20 mouse cellular contexts compared by ENCODE assay signal in the genomic region with DNA sequence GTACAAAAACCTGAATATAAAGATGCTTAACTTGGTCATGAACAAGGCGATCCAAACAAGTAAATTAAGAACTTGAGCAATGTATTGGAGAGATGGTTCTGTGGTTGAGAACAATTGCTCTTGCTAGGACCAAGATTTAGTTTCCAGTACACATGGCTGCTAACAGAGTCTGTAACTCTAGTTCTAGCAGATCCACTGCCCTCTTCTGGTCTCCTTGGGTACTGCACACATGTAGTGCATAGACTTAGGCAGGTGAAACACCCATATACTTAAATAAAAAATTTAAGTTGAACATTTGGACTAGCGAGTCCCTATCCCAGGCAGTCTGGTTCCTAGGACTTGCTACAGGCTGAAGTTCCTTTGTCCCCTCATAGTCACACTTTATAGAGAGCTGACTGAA. TPM values are rescaled to one million over a fixed set of nuclear protein-coding genes. Genes with fewer than 3 reads are reported as not detected.
DNase-seq lines count a peak whose midpoint lies in the region; ATAC-seq and TF ChIP-seq lines count a peak whose summit lies in the region.
"Had no signal": no experiment of that assay in that cellular context is flagged by ENCODE, and none has a peak within 500 bp of the region (broad histone marks: within the 10 kb centered on the region; RNA-seq: fewer than 3 reads in every experiment).

No protein-coding gene starts in this region.

- no peak overlapping the region for H3K9ac ChIP-seq in hindbrain, embryonic 11.5 days (ENCODE audit: low read depth, low read length)
- no peak overlapping the region for H3K9ac ChIP-seq in hindbrain, embryonic 12.5 days
- no peak overlapping the region for H3K9ac ChIP-seq in midbrain, postnatal 0 days (replicated peaks; ENCODE audit: low read length, poor library complexity, severe bottlenecking)
- H3K9ac ChIP-seq in midbrain, embryonic 11.5 days (ENCODE audit: low read length): no peak overlapping the region
- no peak overlapping the region for H3K9ac ChIP-seq in MEL (ENCODE audit: control insufficient read depth, low read depth, low read length, poor library complexity, severe bottlenecking)
- H3K9ac ChIP-seq: embryonic facial prominence, embryonic 13.5 days; neural tube, embryonic 13.5 days had no signal

- no peak overlapping the region for H3K27ac ChIP-seq in hindbrain, embryonic 11.5 days (ENCODE audit: low read depth, low read length)
- H3K27ac ChIP-seq in hindbrain, embryonic 12.5 days: no peak overlapping the region
- no peak overlapping the region for H3K27ac ChIP-seq in midbrain, postnatal 0 days (ENCODE audit: low read depth, low read length)
- no peak overlapping the region for H3K27ac ChIP-seq in midbrain, embryonic 11.5 days (ENCODE audit: low read depth, low read length)
- H3K27ac ChIP-seq in MEL (ENCODE audit: control insufficient read depth, low read depth, low read length): no peak overlapping the region
- H3K27ac ChIP-seq: embryonic facial prominence, embryonic 13.5 days; neural tube, embryonic 13.5 days had no signal

- H3K4me1 ChIP-seq in hindbrain, embryonic 11.5 days (replicated peaks; ENCODE audit: control insufficient read depth, insufficient read depth, low read length): no peaks in the 10 kb centered on the region
- no peaks in the 10 kb centered on the region for H3K4me1 ChIP-seq in hindbrain, embryonic 12.5 days
- H3K4me1 ChIP-seq in midbrain, postnatal 0 days (ENCODE audit: insufficient read depth, low read length): no peaks in the 10 kb centered on the region
- no peaks in the 10 kb centered on the region for H3K4me1 ChIP-seq in midbrain, embryonic 11.5 days (ENCODE audit: control insufficient read depth, insufficient read depth, low read length)
- peaks cover 0 to 3% of the 10 kb centered on the region in 2 experiments; a peak in 2 of 4 replicates for H3K4me1 ChIP-seq in MEL (ENCODE audit: control insufficient read depth in 1 of 2, insufficient read depth in 2 of 2, low read length in 2 of 2)
- H3K4me1 ChIP-seq: embryonic facial prominence, embryonic 13.5 days; neural tube, embryonic 13.5 days had no signal

- H3K36me3 ChIP-seq in hindbrain, embryonic 11.5 days (ENCODE audit: control insufficient read depth, insufficient read depth, low read length): no peaks in the 10 kb centered on the region
- H3K36me3 ChIP-seq in hindbrain, embryonic 12.5 days: no peaks in the 10 kb centered on the region
- H3K36me3 ChIP-seq in midbrain, postnatal 0 days (ENCODE audit: insufficient read depth, low read length): no peaks in the 10 kb centered on the region
- no peaks in the 10 kb centered on the region for H3K36me3 ChIP-seq in midbrain, embryonic 11.5 days (ENCODE audit: control insufficient read depth, insufficient read depth, low read length)
- no peaks in the 10 kb centered on the region; a peak in 1 of 4 replicates for H3K36me3 ChIP-seq in MEL (ENCODE audit: control insufficient read depth in 1 of 2, insufficient read depth in 2 of 2, low read length in 2 of 2)
- H3K36me3 ChIP-seq: embryonic facial prominence, embryonic 13.5 days; neural tube, embryonic 13.5 days had no signal

- no peaks in the 10 kb centered on the region for H3K9me3 ChIP-seq in hindbrain, embryonic 11.5 days (ENCODE audit: control insufficient read depth, low read length)
- no peaks in the 10 kb centered on the region for H3K9me3 ChIP-seq in hindbrain, embryonic 12.5 days (replicated peaks)
- H3K9me3 ChIP-seq in midbrain, postnatal 0 days (ENCODE audit: low read length): no peaks in the 10 kb centered on the region
- no peaks in the 10 kb centered on the region; the same call in 1 of the 2 replicates for H3K9me3 ChIP-seq in midbrain, embryonic 11.5 days (ENCODE audit: control insufficient read depth, low read length)
- H3K9me3 ChIP-seq in MEL (replicated peaks; ENCODE audit: insufficient read depth, low read length): no peaks in the 10 kb centered on the region
- H3K9me3 ChIP-seq: embryonic facial prominence, embryonic 13.5 days; neural tube, embryonic 13.5 days had no signal

- no peak overlapping the region for H3K4me2 ChIP-seq in hindbrain, embryonic 11.5 days (replicated peaks; ENCODE audit: low read depth, low read length)
- H3K4me2 ChIP-seq in hindbrain, embryonic 12.5 days (replicated peaks): no peak overlapping the region
- H3K4me2 ChIP-seq in midbrain, postnatal 0 days (ENCODE audit: low read depth, low read length, poor library complexity, severe bottlenecking): no peak overlapping the region
- no peak overlapping the region for H3K4me2 ChIP-seq in midbrain, embryonic 11.5 days
- H3K4me2 ChIP-seq: embryonic facial prominence, embryonic 13.5 days; neural tube, embryonic 13.5 days had no signal

- 92% methylated on average over 2 of the region's 2 CpGs for WGBS in hindbrain, embryonic 11.5 days
- 100% methylated on average over 2 of the region's 2 CpGs for WGBS in hindbrain, embryonic 12.5 days
- WGBS in midbrain, postnatal 0 days: 99% methylated on average over 2 of the region's 2 CpGs
- WGBS in midbrain, embryonic 11.5 days: 92% methylated on average over 2 of the region's 2 CpGs

- TF ChIP-seq CTCF in midbrain, postnatal 0 days (IDR thresholded peaks at IDR 0.05): peak; percentile 43
- TF ChIP-seq CTCF in MEL (IDR thresholded peaks at IDR 0.05 in 2 of 3, conservative IDR thresholded peaks at IDR 0.05 in 1 of 3; ENCODE audit: control insufficient read depth in 1 of 3, insufficient read depth in 1 of 3, low read depth in 2 of 3, low read length in 3 of 3, poor library complexity in 1 of 3, severe bottlenecking in 1 of 3): peak; percentile 11 to 51 (median 33); a peak in 3 of 6 replicates

- H3K27me3 ChIP-seq in hindbrain, embryonic 11.5 days (ENCODE audit: control insufficient read depth, insufficient read depth, low read length): no peaks in the 10 kb centered on the region
- H3K27me3 ChIP-seq in hindbrain, embryonic 12.5 days: no peaks in the 10 kb centered on the region
- no peaks in the 10 kb centered on the region for H3K27me3 ChIP-seq in midbrain, postnatal 0 days (ENCODE audit: insufficient read depth, low read length)
- H3K27me3 ChIP-seq in midbrain, embryonic 11.5 days (ENCODE audit: control insufficient read depth, insufficient read depth, low read length): no peaks in the 10 kb centered on the region
- H3K27me3 ChIP-seq in MEL (ENCODE audit: control insufficient read depth in 1 of 2, insufficient read depth in 2 of 2, low read length in 2 of 2): no peaks in the 10 kb centered on the region
- H3K27me3 ChIP-seq: embryonic facial prominence, embryonic 13.5 days; neural tube, embryonic 13.5 days had no signal

- no peak for ATAC-seq in hindbrain, embryonic 11.5 days (ENCODE audit: low FRiP score)
- ATAC-seq in hindbrain, embryonic 12.5 days (ENCODE audit: low FRiP score): no peak
- no peak for ATAC-seq in midbrain, postnatal 0 days (ENCODE audit: low FRiP score)
- ATAC-seq in midbrain, embryonic 11.5 days (ENCODE audit: low FRiP score): no peak
- ATAC-seq in monocyte, adult 5-6 weeks (replicated peaks; ENCODE audit: insufficient number of reproducible peaks, low FRiP score, low TSS enrichment, poor library complexity, severe bottlenecking): no peak
- ATAC-seq: forebrain, embryonic 16.5 days had no signal

- TF ChIP-seq POLR2A in MEL (IDR thresholded peaks at IDR 0.05; ENCODE audit: control insufficient read depth in 1 of 2, insufficient read depth in 1 of 2, low read depth in 1 of 2, low read length in 2 of 2, poor library complexity in 1 of 2): no peak

- peak; percentile 22 for DNase-seq in hindbrain, embryonic 11.5 days (ENCODE audit: low spot score)
- no peak for DNase-seq in midbrain, postnatal 0 days (ENCODE audit: low spot score)
- no peak for DNase-seq in midbrain, embryonic 11.5 days (ENCODE audit: low spot score, missing footprints)
- DNase-seq in MEL (ENCODE audit: low read depth, low spot score): peak; percentile 50
- peak; percentile 26 for DNase-seq in retina, postnatal 1 day
- DNase-seq: cerebellum, adult 11-12 months; heart, postnatal 10 days; kidney, adult 8-10 months; right cerebral cortex, postnatal 14 days had no signal

- H3K4me3 ChIP-seq in hindbrain, embryonic 11.5 days (ENCODE audit: low read depth, low read length): no peak overlapping the region
- no peak overlapping the region for H3K4me3 ChIP-seq in hindbrain, embryonic 12.5 days
- H3K4me3 ChIP-seq in midbrain, postnatal 0 days (ENCODE audit: low read depth, low read length): no peak overlapping the region
- no peak overlapping the region for H3K4me3 ChIP-seq in midbrain, embryonic 11.5 days (ENCODE audit: low read depth, low read length)
- H3K4me3 ChIP-seq in MEL (ENCODE audit: control insufficient read depth in 1 of 2, insufficient read depth in 1 of 2, low read depth in 2 of 2, low read length in 2 of 2): no peak overlapping the region
- H3K4me3 ChIP-seq: embryonic facial prominence, embryonic 13.5 days; megakaryocyte, embryonic 14.5 days; neural tube, embryonic 13.5 days had no signal

- TF ChIP-seq EP300 in MEL (IDR thresholded peaks at IDR 0.05; ENCODE audit: low read depth in 1 of 2, low read length in 2 of 2): no peak

- TF ChIP-seq RAD21 in MEL (IDR thresholded peaks at IDR 0.05; ENCODE audit: low read depth, low read length): no peak; the same call in none of the 2 replicates

- no peaks in the 10 kb centered on the region for H3K79me2 ChIP-seq in MEL (ENCODE audit: control insufficient read depth, insufficient read depth, low read length, poor library complexity)

RNA-seq across cellular contexts. Expression of gene BC051019, which starts 1.0 kb away (rescaled TPM):
- 0.37 and 0.47 TPM in 2 replicates for polyA plus RNA-seq in hindbrain, embryonic 11.5 days (2014; fragmentation: Nextera tagmentation; extraction: Ambion mirVana)
- 0.74 and 0.78 TPM in 2 replicates for polyA plus RNA-seq in hindbrain, embryonic 12.5 days (2016; fragmentation: Nextera tagmentation; extraction: Ambion mirVana)
- total RNA-seq in midbrain, postnatal 0 days (2014; rRNA removed): 1.5 TPM in 1 of 2 replicates, not detected in the other
- 0.45 and 0.58 TPM in 2 replicates for polyA plus RNA-seq in midbrain, postnatal 0 days (2015; fragmentation: Nextera tagmentation; extraction: Ambion mirVana)
- polyA plus RNA-seq in midbrain, embryonic 11.5 days (2014; fragmentation: Nextera tagmentation; extraction: Ambion mirVana): not detected in 2 replicates
- 0.10 TPM in 1 of 2 replicates, not detected in the other for total RNA-seq in MEL (2012; rRNA removed)
- under 1 TPM in 1 of 2 experiments, not detected in 1; 0.39 TPM for polyA plus RNA-seq in MEL (2012; ENCODE audit: insufficient read depth in 1 of 2, insufficient read length in 2 of 2, low read depth in 1 of 2, low replicate concordance in 2 of 2, missing spikeins in 1 of 2)
- total RNA-seq in monocyte, adult 5-6 weeks (2017): not detected in 3 replicates
- total RNA-seq: adrenal gland, adult 18-20 months; gastrocnemius, postnatal 4 days; heart, postnatal 10 days had no signal

RNA-seq across cellular contexts. Expression of gene Ascl3, which starts 8.9 kb away (rescaled TPM):
- not detected in 2 replicates for polyA plus RNA-seq in hindbrain, embryonic 11.5 days (2014; fragmentation: Nextera tagmentation; extraction: Ambion mirVana)
- polyA plus RNA-seq in hindbrain, embryonic 12.5 days (2016; fragmentation: Nextera tagmentation; extraction: Ambion mirVana): 0.47 TPM in 1 of 2 replicates, not detected in the other
- total RNA-seq in midbrain, postnatal 0 days (2014; rRNA removed): not detected in 2 replicates
- 0.23 TPM in 1 of 2 replicates, not detected in the other for polyA plus RNA-seq in midbrain, postnatal 0 days (2015; fragmentation: Nextera tagmentation; extraction: Ambion mirVana)
- 0.20 TPM in 1 of 2 replicates, not detected in the other for polyA plus RNA-seq in midbrain, embryonic 11.5 days (2014; fragmentation: Nextera tagmentation; extraction: Ambion mirVana)
- total RNA-seq in MEL (2012; rRNA removed): not detected in 2 replicates
- polyA plus RNA-seq in MEL (2012; ENCODE audit: insufficient read depth in 1 of 2, insufficient read length in 2 of 2, low read depth in 1 of 2, low replicate concordance in 2 of 2, missing spikeins in 1 of 2): not detected
- total RNA-seq in monocyte, adult 5-6 weeks (2017): 0.95 TPM in 1 of 3 replicates, not detected in the others
- total RNA-seq: ES-E14; gastrocnemius, postnatal 4 days; heart, postnatal 10 days; layer of hippocampus, postnatal 10 days had no signal
- polyA plus RNA-seq: embryonic facial prominence, embryonic 13.5 days; forebrain, embryonic 16.5 days; limb, embryonic 14.5 days had no signal

RNA-seq across cellular contexts. Expression of gene Akip1, which starts 19.1 kb away (rescaled TPM):
- 19.0 and 22.2 TPM in 2 replicates for polyA plus RNA-seq in hindbrain, embryonic 11.5 days (2014; fragmentation: Nextera tagmentation; extraction: Ambion mirVana)
- 15.4 and 18.2 TPM in 2 replicates for polyA plus RNA-seq in hindbrain, embryonic 12.5 days (2016; fragmentation: Nextera tagmentation; extraction: Ambion mirVana)
- 7.3 and 8.2 TPM in 2 replicates for total RNA-seq in midbrain, postnatal 0 days (2014; rRNA removed)
- 12.1 and 13.7 TPM in 2 replicates for polyA plus RNA-seq in midbrain, postnatal 0 days (2015; fragmentation: Nextera tagmentation; extraction: Ambion mirVana)
- 19.4 and 20.7 TPM in 2 replicates for polyA plus RNA-seq in midbrain, embryonic 11.5 days (2014; fragmentation: Nextera tagmentation; extraction: Ambion mirVana)
- total RNA-seq in MEL (2012; rRNA removed): 26.4 and 29.0 TPM in 2 replicates
- polyA plus RNA-seq in MEL (2012; ENCODE audit: insufficient read depth in 1 of 2, insufficient read length in 2 of 2, low read depth in 1 of 2, low replicate concordance in 2 of 2, missing spikeins in 1 of 2): 10 to 100 TPM in 1 of 2 experiments, not detected in 1; 34.0 TPM
- 6.3 to 8.2 TPM (median 8.2 TPM) in 3 replicates for total RNA-seq in monocyte, adult 5-6 weeks (2017)

RNA-seq across cellular contexts. Expression of gene St5, which starts 19.2 kb away (rescaled TPM):
- polyA plus RNA-seq in hindbrain, embryonic 11.5 days (2014; fragmentation: Nextera tagmentation; extraction: Ambion mirVana): 32.5 and 39.7 TPM in 2 replicates
- polyA plus RNA-seq in hindbrain, embryonic 12.5 days (2016; fragmentation: Nextera tagmentation; extraction: Ambion mirVana): 40.3 and 45.3 TPM in 2 replicates
- total RNA-seq in midbrain, postnatal 0 days (2014; rRNA removed): 25.8 and 48.3 TPM in 2 replicates
- polyA plus RNA-seq in midbrain, postnatal 0 days (2015; fragmentation: Nextera tagmentation; extraction: Ambion mirVana): 14.4 and 16.0 TPM in 2 replicates
- polyA plus RNA-seq in midbrain, embryonic 11.5 days (2014; fragmentation: Nextera tagmentation; extraction: Ambion mirVana): 37.9 and 41.6 TPM in 2 replicates
- 2.6 and 2.7 TPM in 2 replicates for total RNA-seq in MEL (2012; rRNA removed)
- 1 to 10 TPM in 1 of 2 experiments, not detected in 1; 3.4 TPM for polyA plus RNA-seq in MEL (2012; ENCODE audit: insufficient read depth in 1 of 2, insufficient read length in 2 of 2, low read depth in 1 of 2, low replicate concordance in 2 of 2, missing spikeins in 1 of 2)
- 10.7 to 15.4 TPM (median 11.9 TPM) in 3 replicates for total RNA-seq in monocyte, adult 5-6 weeks (2017)

RNA-seq across cellular contexts. Expression of gene Tmem9b, which starts 30.1 kb away (rescaled TPM):
- polyA plus RNA-seq in hindbrain, embryonic 11.5 days (2014; fragmentation: Nextera tagmentation; extraction: Ambion mirVana): 63.2 and 71.2 TPM in 2 replicates
- 62.5 and 69.9 TPM in 2 replicates for polyA plus RNA-seq in hindbrain, embryonic 12.5 days (2016; fragmentation: Nextera tagmentation; extraction: Ambion mirVana)
- total RNA-seq in midbrain, postnatal 0 days (2014; rRNA removed): 316 and 407 TPM in 2 replicates
- polyA plus RNA-seq in midbrain, postnatal 0 days (2015; fragmentation: Nextera tagmentation; extraction: Ambion mirVana): 167 and 169 TPM in 2 replicates
- polyA plus RNA-seq in midbrain, embryonic 11.5 days (2014; fragmentation: Nextera tagmentation; extraction: Ambion mirVana): 63.9 and 69.4 TPM in 2 replicates
- total RNA-seq in MEL (2012; rRNA removed): 25.1 and 30.6 TPM in 2 replicates
- 10 to 100 TPM in 1 of 2 experiments, not detected in 1; 26.4 TPM for polyA plus RNA-seq in MEL (2012; ENCODE audit: insufficient read depth in 1 of 2, insufficient read length in 2 of 2, low read depth in 1 of 2, low replicate concordance in 2 of 2, missing spikeins in 1 of 2)
- 43.1 to 71.7 TPM (median 54.0 TPM) in 3 replicates for total RNA-seq in monocyte, adult 5-6 weeks (2017)

Comparison
In these comparisons a context has a peak if more than half of its experiments do, and no peak if none do; other contexts are left out.
1. DNase-seq: peak in hindbrain, embryonic 11.5 days (single experiment), MEL (single experiment) and retina, postnatal 1 day (single experiment); none in midbrain, postnatal 0 days (single experiment) and midbrain, embryonic 11.5 days (single experiment).